Mouse (Mus musculus) cerebellum, adult 11-12 months (tissue): ENCODE results near the gene Traf1.

Source experiments
- DNase-seq: peaks from one replicate; pipeline ENCODE4 v3.0.0; 2022

The Traf1 gene

GRCm38 (mm10) chr2:34897820-34898219 is 63.8 kb downstream of the Traf1 start:
- DNase-seq = peak; percentile 35

DNA sequence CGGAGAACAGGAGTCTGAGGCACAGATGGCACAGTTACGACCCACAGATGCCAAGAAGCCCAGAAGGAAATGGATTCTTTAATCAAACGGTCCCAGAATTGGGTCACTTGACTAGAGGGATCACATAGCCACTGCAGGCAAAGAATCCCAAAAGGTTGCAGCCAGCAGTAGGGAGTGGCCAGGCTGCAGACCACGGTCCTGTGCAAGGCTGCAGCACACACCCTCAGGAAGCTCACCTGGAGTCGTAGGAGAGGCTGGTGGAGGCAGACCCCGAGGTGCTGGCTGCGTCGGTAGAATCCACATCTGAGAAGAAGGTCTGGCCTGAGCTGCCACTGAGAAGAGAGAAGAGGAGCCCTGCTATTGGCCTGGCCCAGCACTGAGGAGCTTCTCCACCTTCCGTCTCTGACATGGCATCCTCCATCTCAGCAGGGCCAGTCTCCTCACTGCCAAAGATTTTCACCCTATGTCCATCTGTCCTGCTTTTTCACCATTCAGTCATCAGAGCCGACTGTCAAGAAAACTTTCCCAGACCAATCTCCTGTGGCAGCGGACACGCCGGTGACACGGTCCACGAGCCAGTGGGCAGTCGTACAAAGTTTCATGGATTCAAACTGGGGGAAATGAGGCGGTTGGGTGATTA is 64.6 kb downstream of the Traf1 start:
- DNase-seq = peak; percentile 45

DNA sequence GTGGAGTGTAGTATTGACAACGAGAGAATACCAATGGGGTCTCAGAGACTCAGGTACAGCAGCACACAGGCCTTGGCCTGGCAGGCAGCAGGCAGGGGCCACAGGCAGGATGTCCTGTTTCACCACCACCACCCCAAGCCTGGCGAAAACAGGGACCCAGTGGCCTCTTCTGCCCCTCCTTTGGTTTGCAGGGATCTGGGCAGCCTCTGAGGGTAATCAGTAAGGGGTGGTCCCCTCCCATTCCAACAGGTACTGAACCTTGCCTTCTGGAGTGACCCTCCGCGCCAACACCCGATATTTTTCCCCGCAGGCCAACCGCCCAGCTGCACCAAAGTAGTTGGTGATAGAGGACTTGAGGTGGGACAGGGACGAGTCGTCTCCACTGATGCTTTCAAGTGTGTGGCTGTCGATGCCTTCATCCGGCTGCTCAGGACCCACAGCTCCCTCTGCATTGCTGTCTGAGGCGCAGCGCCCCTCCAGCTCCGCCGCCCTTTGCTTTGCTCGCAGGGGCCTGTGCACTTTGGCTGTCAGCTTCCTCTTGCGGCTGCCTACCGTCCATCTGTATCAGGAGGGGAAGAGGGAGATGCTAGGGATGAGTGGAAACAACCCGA is 66.0 kb downstream of the Traf1 start:
- DNase-seq = no peak

- DNase-seq = no peak
Measured at GRCm38 (mm10) chr2:34893950-34894349, 67.6 kb downstream of the Traf1 start.
